Mouse (Mus musculus): ENCODE results near the gene Eml1.

DNA sequence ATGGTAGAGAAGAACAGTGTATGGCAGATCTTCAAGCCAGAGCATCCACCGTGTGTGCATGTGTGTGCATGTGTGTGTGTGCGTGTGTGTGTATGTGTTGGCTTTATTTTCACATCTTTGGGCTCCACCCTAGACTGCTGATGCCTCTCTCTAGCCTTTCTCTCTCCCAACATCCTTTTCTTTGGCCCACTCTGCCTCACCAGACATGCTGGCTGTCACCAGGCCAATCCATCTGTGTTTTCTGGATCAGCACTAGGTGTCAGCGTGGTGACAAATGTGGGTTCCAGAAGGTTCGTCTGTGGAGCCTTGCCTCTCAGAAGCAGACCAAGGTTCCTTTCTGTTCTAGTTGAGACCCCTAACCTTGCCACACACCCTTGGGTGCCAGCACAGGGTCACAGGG, 84.2 kb downstream of the Eml1 start:
- TF ChIP-seq CTCF (IDR thresholded peaks at IDR 0.05; ENCODE audit: extremely low read depth, insufficient read depth, low read length) = no peak
- no peak for TF ChIP-seq POLR2A (IDR thresholded peaks at IDR 0.05; ENCODE audit: extremely low read depth, insufficient read depth, low read length)

Measured in cortical plate, adult 2 months (tissue).